Mouse (Mus musculus): ENCODE data around the gene Kng1. TPM values are rescaled to one million over a fixed set of nuclear protein-coding genes. Genes with fewer than 3 reads are reported as not detected.

Kng1 gene
- polyA plus RNA-seq, 1 experiment from 2014 or later, result 0.16 TPM

DNA sequence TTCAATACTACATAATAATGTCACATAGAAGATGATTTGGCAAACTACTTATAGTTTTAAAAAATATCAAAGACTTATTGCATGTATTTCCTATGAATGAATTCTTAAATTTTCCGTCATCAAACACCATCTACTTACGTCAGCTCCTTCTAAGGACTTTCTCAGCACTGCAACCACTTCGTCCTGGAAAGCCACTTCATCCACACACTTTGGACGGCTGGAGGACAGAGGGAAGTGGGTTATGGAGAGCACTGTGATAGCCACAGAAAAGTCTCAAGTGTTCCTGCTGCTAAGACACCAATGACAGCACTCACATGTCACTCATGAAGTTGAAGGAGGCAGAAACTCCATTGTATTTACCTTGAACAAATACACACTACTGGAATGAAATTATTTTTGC, 66.7 kb downstream of the Kng1 start:
- ATAC-seq, result no peak
- peaks cover 23% of the 10 kb centered on the region for H3K4me1 ChIP-seq (replicated peaks)
- peaks cover 34% of the 10 kb centered on the region for H3K36me3 ChIP-seq
- no peak overlapping the region for H3K4me2 ChIP-seq (replicated peaks)
- 91% methylated on average over 4 of the region's 4 CpGs for WGBS
- no peaks in the 10 kb centered on the region for H3K27me3 ChIP-seq
- no peaks in the 10 kb centered on the region for H3K9me3 ChIP-seq
- H3K4me3 ChIP-seq (replicated peaks), result no peak overlapping the region
- no peak overlapping the region for H3K27ac ChIP-seq
- H3K9ac ChIP-seq (replicated peaks), result no peak overlapping the region

DNA sequence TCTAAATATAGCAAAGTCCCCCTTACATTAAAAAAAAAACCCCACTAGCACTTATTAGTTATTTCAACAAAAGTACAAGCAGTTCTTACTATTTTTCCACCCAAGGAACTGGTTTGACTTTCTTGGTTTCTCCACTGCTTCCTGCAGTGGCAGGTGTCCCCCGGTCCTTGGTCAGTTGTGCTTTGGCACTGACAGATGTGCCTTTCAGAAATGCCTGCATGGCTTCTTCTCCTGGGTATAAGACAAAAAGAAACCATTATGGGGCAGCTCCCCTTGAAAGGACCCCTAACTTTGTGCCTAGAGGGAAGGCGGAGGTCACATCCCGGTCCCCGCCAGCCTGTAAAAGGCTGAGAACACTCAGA, 69.6 kb downstream of the Kng1 start:
- 0% methylated on average over 4 of the region's 4 CpGs for WGBS
- Histone ChIP-seq H3K9ac (replicated peaks) (peak overlapping the region; percentile 93), H3K27ac (peak overlapping the region; percentile 98), H3K27me3 (no peaks in the 10 kb centered on the region), H3K9me3 (no peaks in the 10 kb centered on the region), H3K4me3 (replicated peaks) (peak overlapping the region; percentile 76), H3K4me1 (replicated peaks) (peaks cover 28% of the 10 kb centered on the region), H3K36me3 (peaks cover 18% of the 10 kb centered on the region), H3K4me2 (replicated peaks) (peak overlapping the region; percentile 89)
- ATAC-seq, result no peak

DNA sequence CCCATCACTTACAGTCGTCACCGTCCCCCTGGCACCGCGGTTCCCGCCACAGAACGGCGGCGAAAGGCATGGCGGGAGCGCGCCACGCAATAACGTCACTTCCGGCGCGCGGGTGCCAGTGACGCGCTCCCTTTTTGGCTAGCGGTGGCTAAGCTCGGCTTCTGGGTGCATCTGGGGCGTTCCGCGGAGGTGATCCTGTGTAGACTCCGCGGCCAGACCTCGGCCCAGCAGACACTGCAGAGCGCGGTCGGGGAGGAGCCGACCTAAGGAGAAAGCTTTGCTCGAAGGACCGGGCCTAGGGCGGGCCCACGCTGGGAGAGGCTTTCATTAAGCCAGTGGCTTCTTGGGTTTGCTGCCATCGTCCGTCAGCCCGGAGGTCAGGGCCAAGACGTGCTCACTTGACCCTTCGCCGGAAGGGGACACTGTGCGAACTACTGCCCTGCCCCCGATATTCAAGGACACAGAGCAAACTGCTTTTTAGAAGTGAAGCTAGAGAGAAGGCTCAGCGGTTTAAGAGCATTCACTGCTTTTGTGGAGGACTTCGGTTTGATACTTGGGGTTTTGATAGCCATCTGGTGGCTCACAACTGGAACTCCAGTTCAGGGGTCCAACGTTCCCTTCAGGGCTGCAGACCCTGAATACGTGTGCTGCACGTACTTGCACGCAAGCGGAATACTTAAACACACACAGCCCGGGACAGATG, 70.2 kb downstream of the Kng1 start, which contains the start of gene Rfc4:
Rfc4 (minus strand) TSS at position 65 of the 703 bp plus-strand sequence.
- peaks cover 14% of the 10 kb centered on the region for H3K36me3 ChIP-seq
- H3K9ac ChIP-seq (replicated peaks), result peak within 1 kb of the TSS; percentile 93
- no peaks in the 10 kb centered on the region for H3K27me3 ChIP-seq
- peak within 1 kb of the TSS; percentile 89 for H3K4me2 ChIP-seq (replicated peaks)
- peak within 1 kb of the TSS; percentile 98 for H3K27ac ChIP-seq
- H3K4me1 ChIP-seq (replicated peaks), result peaks cover 28% of the 10 kb centered on the region
- H3K9me3 ChIP-seq, result no peaks in the 10 kb centered on the region
- 1% methylated on average over 51 of the region's 51 CpGs for WGBS
- peak; percentile 96 for ATAC-seq
- peak within 1 kb of the TSS; percentile 76 for H3K4me3 ChIP-seq (replicated peaks)

DNA sequence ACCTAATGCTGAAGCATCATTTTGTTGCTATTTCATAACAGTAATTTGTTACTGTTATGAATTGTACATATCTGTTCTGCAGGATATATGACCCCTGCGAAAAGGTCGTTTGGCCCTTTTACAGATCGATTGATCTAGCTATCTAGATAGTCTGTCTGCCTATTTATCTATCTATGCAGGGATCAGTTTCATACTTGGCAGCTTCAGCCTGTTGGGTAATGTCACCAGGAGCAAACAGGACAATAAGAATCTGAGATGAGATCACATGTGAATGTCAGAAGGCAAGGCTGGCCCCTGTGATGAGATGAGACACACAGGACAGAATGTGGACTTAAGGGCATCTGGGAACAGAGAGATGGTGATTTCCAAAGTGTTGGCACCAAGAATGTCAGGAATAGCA, 72.6 kb downstream of the Kng1 start:
- Histone ChIP-seq H3K4me2 (replicated peaks) (no peak overlapping the region), H3K4me1 (replicated peaks) (peaks cover 28% of the 10 kb centered on the region), H3K36me3 (no peaks in the 10 kb centered on the region), H3K9me3 (no peaks in the 10 kb centered on the region), H3K9ac (replicated peaks) (no peak overlapping the region), H3K27ac (no peak overlapping the region), H3K27me3 (no peaks in the 10 kb centered on the region), H3K4me3 (replicated peaks) (no peak overlapping the region)
- WGBS, result 94% methylated on average over 3 of the region's 3 CpGs
- ATAC-seq, result no peak

Small RNA genes within 50 kb of the gene (microRNA-seq; reads per million reads assigned to microRNA genes)
- gene Gm49346, result not detected

Other genes starting within 250 kb of the Kng1 start
- gene Crygs, start 246.3 kb upstream of the Kng1 start, polyA plus RNA-seq (2015; fragmentation: Nextera tagmentation; extraction: Ambion mirVana), result not detected in 2 replicates
- 26.3 and 27.7 TPM in 2 replicates for gene Tbccd1, start 200.2 kb upstream of the Kng1 start, polyA plus RNA-seq (2015; fragmentation: Nextera tagmentation; extraction: Ambion mirVana)
- 87.0 and 99.6 TPM in 2 replicates for gene Dnajb11, start 200.0 kb upstream of the Kng1 start, polyA plus RNA-seq (2015; fragmentation: Nextera tagmentation; extraction: Ambion mirVana)
- gene Ahsg, start 166.6 kb upstream of the Kng1 start, polyA plus RNA-seq (2015; fragmentation: Nextera tagmentation; extraction: Ambion mirVana), result 0.24 TPM in 1 of 2 replicates, not detected in the other
- gene Fetub, start 139.5 kb upstream of the Kng1 start, polyA plus RNA-seq (2015; fragmentation: Nextera tagmentation; extraction: Ambion mirVana), result not detected in 2 replicates
- gene Hrg, start 106.8 kb upstream of the Kng1 start, polyA plus RNA-seq (2015; fragmentation: Nextera tagmentation; extraction: Ambion mirVana), result 0.15 TPM in 1 of 2 replicates, not detected in the other
- not detected in 2 replicates for gene Kng2, start 28.4 kb upstream of the Kng1 start, polyA plus RNA-seq (2015; fragmentation: Nextera tagmentation; extraction: Ambion mirVana)
- 281 and 302 TPM in 2 replicates for gene Eif4a2, start 49.6 kb downstream of the Kng1 start, polyA plus RNA-seq (2015; fragmentation: Nextera tagmentation; extraction: Ambion mirVana)
- gene Rfc4, start 69.9 kb downstream of the Kng1 start, polyA plus RNA-seq (2015; fragmentation: Nextera tagmentation; extraction: Ambion mirVana), result 76.2 and 78.4 TPM in 2 replicates
- 0.12 TPM in 1 of 2 replicates, not detected in the other for gene Adipoq, start 88.7 kb downstream of the Kng1 start, polyA plus RNA-seq (2015; fragmentation: Nextera tagmentation; extraction: Ambion mirVana)
- 43.1 and 44.5 TPM in 2 replicates for gene St6gal1, start 166.9 kb downstream of the Kng1 start, polyA plus RNA-seq (2015; fragmentation: Nextera tagmentation; extraction: Ambion mirVana)